Mouse (Mus musculus) A20 (cell line): Measurements from ENCODE around the gene Prl2c5.
A peak's percentile ranks its signal among the peaks of the same experiment; 100 is the strongest.
"Not testable (repeated sequence)": the region's sequence is repeated elsewhere in the genome, so short reads cannot be mapped to it uniquely, and the experiment has no call there.

Experiments used
- DNase-seq: peaks from one replicate; pipeline ENCODE4 v3.0.0-alpha.2; 2011; ENCODE audit warnings: low read depth, low spot score

The Prl2c5 gene

DNA sequence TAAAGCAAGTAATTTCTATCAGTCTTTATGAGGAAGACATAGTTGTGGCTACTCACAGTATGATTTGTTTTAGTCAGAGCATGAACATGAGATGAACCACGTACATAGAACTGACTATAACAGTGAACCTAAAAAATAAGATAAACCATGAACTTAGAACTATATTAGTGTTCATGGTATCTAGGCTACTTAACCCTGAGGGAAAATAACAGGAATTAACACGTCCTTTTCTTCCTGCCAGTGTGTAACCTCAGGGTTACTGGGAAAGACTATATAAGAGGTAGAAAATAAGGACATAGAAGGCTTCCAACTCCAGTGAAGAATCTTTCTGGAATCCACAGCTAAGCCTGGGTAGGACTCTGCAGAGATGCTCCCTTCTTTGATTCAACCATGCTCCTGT, at the start of gene Prl2c5:
TSS of gene Prl2c5 (plus strand) at position 301 of the 400 bp plus-strand sequence.
- not testable (repeated sequence) for DNase-seq

DNA sequence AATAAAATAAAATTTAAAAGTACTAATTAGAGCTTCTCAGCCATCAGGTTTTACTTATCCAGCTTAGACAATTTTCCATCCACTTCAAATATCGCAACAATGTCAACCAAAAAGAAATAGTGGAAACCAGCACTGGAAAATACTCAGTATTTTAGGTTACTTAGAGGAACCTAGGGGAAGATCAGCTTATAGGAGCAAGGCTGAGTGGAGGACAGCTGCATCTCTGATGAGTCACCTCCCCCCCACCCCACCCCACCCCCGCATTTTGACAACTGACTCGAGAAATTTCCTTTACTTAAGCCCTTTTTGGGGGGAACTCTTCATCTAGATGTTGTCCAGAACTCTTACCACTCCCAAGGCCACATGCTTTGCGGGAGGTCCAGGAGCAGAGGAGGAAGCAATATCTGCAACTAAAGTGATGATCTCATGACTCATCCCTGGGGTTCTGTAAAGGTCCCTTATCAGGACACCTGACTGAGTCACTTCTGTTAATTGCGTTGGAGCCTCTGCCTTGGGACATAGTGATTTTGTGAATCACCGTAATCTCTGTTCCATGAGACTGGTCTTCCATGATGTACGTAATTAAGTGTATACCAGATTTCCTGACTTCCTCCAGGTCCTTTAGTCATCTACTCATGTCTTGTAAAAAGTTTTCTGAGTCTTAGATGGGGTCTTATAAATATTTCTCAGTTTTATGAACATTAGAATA, 19.6 kb upstream of the Prl2c5 start:
- not testable (repeated sequence) for DNase-seq

DNA sequence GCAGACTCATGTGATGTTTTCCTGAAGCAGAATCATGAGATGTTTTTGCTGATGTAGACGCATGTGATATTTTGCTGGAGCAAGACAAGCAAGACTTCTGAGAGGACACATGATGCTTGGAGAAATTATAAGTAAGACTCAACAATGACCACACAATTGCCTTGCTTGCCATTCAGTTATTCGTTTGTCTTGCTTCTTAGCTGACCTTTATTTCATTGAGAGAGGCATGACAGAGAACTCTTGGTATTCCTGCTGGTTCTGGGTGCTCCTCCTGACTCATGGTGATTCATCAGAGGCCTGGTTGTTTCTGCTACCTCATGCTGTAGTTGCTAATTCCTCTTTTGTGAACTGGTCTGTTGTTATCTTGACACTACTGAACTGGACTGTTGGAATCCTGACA, 13.9 kb upstream of the Prl2c5 start:
- not testable (repeated sequence) for DNase-seq

DNA sequence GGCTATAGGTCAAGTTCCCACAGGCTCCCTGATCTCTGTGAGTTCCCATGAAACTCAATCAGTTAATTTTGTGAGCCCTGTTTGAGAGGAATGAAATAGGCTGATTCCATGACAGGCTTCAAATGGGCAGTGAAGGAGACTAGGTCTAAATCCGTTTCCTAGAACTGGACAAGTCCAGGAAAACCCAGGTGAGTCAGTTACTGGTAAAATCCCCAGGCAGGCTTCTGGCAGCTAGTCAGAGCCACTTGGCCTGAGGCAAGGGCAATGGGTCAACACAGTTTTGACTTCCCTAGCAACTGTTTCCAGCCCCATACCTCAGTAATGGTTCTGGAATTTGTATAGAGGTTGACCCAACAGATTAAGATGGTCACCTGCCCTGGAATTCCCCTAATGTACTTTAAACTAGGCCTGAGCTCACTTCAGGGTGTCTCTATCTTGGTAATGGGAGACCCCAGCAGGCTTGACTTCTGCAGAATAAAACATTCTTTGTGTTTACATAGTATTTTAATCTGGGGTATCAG, 8.8 kb upstream of the Prl2c5 start:
- not testable (repeated sequence) for DNase-seq

DNA sequence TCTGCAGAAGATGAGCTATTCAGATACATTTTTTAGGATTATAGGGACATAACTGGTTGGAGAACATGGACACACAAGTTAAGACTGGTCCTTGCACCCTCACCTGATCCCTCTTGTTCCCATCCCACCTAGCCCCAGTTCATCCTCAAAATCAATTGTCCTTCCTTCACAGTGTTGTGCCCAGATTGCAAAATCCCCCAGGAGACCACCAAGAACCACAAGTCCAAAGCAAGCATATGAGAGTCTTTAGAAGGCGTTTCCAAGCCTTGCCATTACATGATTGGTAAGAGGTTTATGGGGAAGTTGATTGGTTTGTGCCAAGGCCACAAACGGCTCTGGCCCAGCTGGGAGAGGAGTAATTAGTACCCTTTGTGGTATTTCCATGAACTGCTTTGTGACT, 6.8 kb upstream of the Prl2c5 start:
- DNase-seq, result not testable (repeated sequence)

DNA sequence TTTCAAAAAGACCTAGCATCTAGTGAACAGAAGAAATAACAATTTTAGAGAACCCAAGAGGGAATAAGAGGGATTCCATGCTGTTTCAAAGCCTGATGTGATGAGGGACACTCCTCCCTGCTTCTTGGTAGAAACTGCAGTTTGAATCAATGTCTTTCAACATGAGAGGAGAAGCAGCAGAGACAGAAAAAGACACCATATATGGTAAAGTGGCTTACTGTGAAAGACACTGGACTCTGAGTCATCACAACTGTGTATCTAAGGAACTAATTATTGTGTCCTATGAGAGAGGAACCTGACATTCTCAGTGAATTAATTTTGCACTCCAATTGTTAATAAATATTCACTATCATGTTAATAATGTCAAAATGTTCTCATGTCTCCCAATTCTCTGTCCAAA, 28.7 kb downstream of the Prl2c5 start:
- DNase-seq, result not testable (repeated sequence)

DNA sequence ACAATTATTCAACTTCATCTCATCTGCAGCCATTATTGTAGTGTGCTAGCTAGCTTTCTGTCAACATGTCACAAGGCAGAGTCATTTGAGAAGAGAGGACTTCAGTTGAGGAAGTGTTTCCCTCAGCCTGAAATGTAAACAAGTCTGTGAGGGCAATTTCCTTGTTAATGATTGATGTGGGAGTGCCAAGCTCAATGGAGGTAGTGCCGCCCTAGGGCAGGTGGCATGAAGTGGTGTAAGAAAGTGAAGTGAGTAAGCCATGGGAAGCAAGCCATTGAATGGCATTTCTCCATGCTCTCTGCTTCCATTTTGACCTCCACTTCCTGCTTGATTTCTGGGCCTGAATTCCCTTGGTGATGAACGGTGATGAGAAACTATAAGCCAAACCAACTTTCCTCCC, 33.8 kb downstream of the Prl2c5 start:
- not testable (repeated sequence) for DNase-seq

DNA sequence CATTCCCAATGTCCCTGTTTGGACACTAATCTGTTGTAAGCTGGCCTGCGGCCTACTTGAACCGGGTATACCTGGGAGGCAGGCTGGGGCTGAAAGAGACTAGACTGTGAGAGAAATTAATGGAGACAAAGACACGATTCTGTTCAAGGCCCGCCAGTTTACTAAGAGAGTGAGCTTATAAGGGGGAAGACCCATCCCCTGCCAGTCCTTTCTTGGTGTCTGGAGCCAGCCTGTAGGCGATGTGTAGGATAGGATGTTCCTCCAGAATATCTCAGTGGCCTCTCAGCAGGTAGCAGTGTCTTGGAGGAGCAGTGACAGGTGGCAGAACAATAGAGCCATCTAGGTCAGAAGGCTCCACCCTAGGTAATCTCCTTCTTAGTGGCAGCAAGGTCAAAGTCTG, 37.7 kb downstream of the Prl2c5 start:
- DNase-seq, result not testable (repeated sequence)

DNA sequence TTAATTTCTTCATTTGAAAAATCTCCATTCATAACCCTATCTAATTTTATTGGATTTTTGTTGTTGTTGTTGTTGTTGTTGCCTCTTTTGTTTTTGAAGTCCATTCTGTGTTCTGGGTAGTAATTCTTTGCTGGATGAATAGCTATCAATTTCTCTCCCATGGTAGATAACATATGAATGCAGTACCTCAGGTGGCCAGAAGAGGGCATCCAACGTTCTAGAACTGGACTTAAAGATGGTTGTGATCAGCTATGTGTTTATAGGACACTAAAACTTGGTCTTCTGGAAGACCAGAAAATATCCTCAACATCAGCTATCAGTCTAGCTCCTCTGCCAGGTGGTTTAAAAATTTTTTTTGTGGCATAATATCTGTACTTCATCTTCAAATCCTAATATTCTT, 54.9 kb downstream of the Prl2c5 start:
- DNase-seq, result peak; percentile 33
